Mouse (Mus musculus): ENCODE measurements around the gene H1fx. TPM values are rescaled to one million over a fixed set of nuclear protein-coding genes. Genes with fewer than 3 reads are reported as not detected.
"Not testable (repeated sequence)": the region's sequence is repeated elsewhere in the genome, so short reads cannot be mapped to it uniquely, and the experiment has no call there.

H1fx gene
- polyA plus RNA-seq, 1 experiment from 2014 or later: 43.6 TPM

DNA sequence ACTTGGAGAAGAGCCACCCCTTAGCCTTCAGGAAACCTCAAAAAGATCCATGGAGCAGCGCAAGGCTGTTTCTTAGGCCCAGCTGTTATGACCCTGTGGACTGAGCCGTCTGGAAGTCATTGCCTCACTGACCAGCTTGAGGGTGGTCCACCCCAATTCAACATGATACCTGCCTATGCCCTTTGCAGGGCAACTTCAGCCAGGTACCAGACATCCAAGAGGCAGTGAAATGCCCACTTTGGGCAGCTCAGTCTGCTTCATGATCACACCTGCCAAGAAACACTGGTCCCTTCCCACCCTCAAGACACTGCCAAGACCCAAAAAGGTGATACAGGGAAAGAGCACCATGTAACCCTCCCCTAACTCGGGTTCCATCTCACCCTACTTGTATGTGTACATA lies 1.7 kb downstream of the H1fx start:
- Histone ChIP-seq H3K27ac (replicated peaks) (peak overlapping the region; percentile 95), H3K9me3 (no peaks in the 10 kb centered on the region), H3K4me1 (replicated peaks) (peaks cover 24% of the 10 kb centered on the region), H3K4me2 (peak overlapping the region; percentile 81), H3K36me3 (peaks cover 14% of the 10 kb centered on the region), H3K27me3 (no peaks in the 10 kb centered on the region), H3K9ac (peak overlapping the region; percentile 96), H3K4me3 (peak overlapping the region; percentile 99)
- 0 out of 2 replicates have a peak, but pooled peaks have one; percentile 1 for ATAC-seq (ENCODE audit: low read depth)
- 76% methylated on average over 3 of the region's 3 CpGs for WGBS

DNA sequence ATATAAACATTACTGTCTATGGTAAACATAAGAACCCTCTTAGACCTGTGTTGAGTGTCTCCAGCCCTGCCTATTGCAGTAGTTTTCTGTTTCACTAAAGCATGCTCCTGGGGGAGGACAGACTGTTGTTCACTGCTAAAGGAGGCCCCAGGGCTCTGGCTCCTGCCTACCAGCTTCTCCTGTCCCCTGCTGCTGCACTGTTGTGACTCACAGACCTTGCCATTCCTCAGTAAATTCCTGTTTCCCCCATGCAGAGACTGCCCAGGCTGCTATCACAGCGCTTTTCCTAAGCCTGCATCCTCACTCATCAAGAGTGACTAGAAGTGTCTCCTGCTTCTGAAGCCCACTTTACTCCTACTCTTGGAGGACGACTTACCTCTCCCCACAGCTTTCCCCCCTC lies 11.4 kb downstream of the H1fx start:
- ATAC-seq (ENCODE audit: low read depth): no peak
- Histone ChIP-seq H3K4me3 (no peak overlapping the region), H3K27me3 (no peaks in the 10 kb centered on the region), H3K9ac (no peak overlapping the region), H3K4me2 (no peak overlapping the region), H3K4me1 (replicated peaks) (no peaks in the 10 kb centered on the region), H3K9me3 (no peaks in the 10 kb centered on the region), H3K36me3 (no peaks in the 10 kb centered on the region), H3K27ac (replicated peaks) (no peak overlapping the region)
- WGBS: 27% methylated on average over 2 of the region's 2 CpGs

GRCm38 (mm10) chr6:87962457-87962856 lies 19.0 kb downstream of the H1fx start:
- not testable (repeated sequence) for ATAC-seq (ENCODE audit: low read depth); H3K4me2 ChIP-seq; H3K27ac ChIP-seq (replicated peaks); H3K9me3 ChIP-seq; H3K4me3 ChIP-seq; H3K27me3 ChIP-seq; H3K9ac ChIP-seq; H3K4me1 ChIP-seq (replicated peaks); H3K36me3 ChIP-seq
- 57% methylated on average over 4 of the region's 4 CpGs for WGBS

GRCm38 (mm10) chr6:87942179-87942578 lies 39.3 kb downstream of the H1fx start:
- H3K36me3 ChIP-seq: peaks cover 7% of the 10 kb centered on the region; the same call in 1 of the 2 replicates
- peaks cover 6% of the 10 kb centered on the region; the same call in 1 of the 2 replicates for H3K9me3 ChIP-seq
- ATAC-seq (ENCODE audit: low read depth): no peak
- no peaks in the 10 kb centered on the region for H3K27me3 ChIP-seq
- 87% methylated on average over 7 of the region's 7 CpGs for WGBS
- H3K27ac ChIP-seq (replicated peaks): no peak overlapping the region
- no peak overlapping the region for H3K9ac ChIP-seq
- H3K4me3 ChIP-seq: no peak overlapping the region
- H3K4me1 ChIP-seq (replicated peaks): peaks cover 5% of the 10 kb centered on the region
- no peak overlapping the region for H3K4me2 ChIP-seq

- Histone ChIP-seq H3K36me3 (peaks cover 33% of the 10 kb centered on the region), H3K4me3 (no peak overlapping the region), H3K9me3 (no peaks in the 10 kb centered on the region), H3K9ac (no peak overlapping the region), H3K27ac (replicated peaks) (no peak overlapping the region), H3K4me2 (no peak overlapping the region), H3K27me3 (no peaks in the 10 kb centered on the region), H3K4me1 (replicated peaks) (peaks cover 6% of the 10 kb centered on the region)
- ATAC-seq (ENCODE audit: low read depth): no peak
- WGBS: 91% methylated on average over 3 of the region's 3 CpGs
Measured at GRCm38 (mm10) chr6:87938941-87939340, 42.5 kb downstream of the H1fx start.

GRCm38 (mm10) chr6:87937178-87937788 lies 44.2 kb downstream of the H1fx start:
- H3K9me3 ChIP-seq: no peaks in the 10 kb centered on the region
- H3K4me3 ChIP-seq: no peak overlapping the region
- peaks cover 50% of the 10 kb centered on the region for H3K36me3 ChIP-seq
- peak overlapping the region; percentile 64 for H3K27ac ChIP-seq (replicated peaks)
- H3K27me3 ChIP-seq: no peaks in the 10 kb centered on the region
- ATAC-seq (ENCODE audit: low read depth): peak; percentile 96
- WGBS: 32% methylated on average over 19 of the region's 19 CpGs
- H3K9ac ChIP-seq: 0 out of 2 replicates have a peak overlapping the region, but pooled peaks have one; percentile 22
- peaks cover 6% of the 10 kb centered on the region for H3K4me1 ChIP-seq (replicated peaks)
- H3K4me2 ChIP-seq: 0 out of 2 replicates have a peak overlapping the region, but pooled peaks have one; percentile 16

DNA sequence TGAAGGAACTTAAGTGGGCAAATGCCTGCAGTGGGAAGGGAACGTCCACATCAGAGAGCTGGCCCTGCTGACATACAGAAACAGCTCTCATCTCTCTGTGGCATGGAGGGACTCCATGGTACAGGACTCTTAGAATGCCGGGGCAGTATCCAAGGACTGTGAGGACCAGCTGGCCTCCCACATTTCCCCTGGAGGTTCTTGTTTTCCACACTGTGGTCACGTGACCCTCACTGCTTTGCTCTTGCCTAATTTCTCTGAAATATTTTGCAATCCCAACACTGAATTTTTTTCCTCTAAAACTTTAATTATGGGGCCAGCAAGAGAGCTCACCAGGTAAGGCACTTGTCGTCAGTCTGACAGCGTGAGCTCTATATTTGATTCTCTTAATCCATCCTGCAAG lies 46.4 kb downstream of the H1fx start:
- Histone ChIP-seq H3K4me1 (replicated peaks) (peaks cover 6% of the 10 kb centered on the region), H3K36me3 (peaks cover 55% of the 10 kb centered on the region), H3K9me3 (no peaks in the 10 kb centered on the region), H3K4me3 (no peak overlapping the region), H3K27me3 (no peaks in the 10 kb centered on the region), H3K4me2 (no peak overlapping the region), H3K27ac (replicated peaks) (no peak overlapping the region), H3K9ac (no peak overlapping the region)
- ATAC-seq (ENCODE audit: low read depth): no peak
- 90% methylated on average over 5 of the region's 5 CpGs for WGBS

Small RNA genes within 50 kb of the gene (microRNA-seq; reads per million reads assigned to microRNA genes)
- gene Gm47286: 0.74 reads per million

Other genes with a start within 250 kb of the H1fx start
- gene Gp9, start 203.6 kb downstream of the H1fx start, polyA plus RNA-seq (2015; fragmentation: Nextera tagmentation; extraction: Ambion mirVana): 0.94 and 1.1 TPM in 2 replicates
- gene Rab43, start 169.5 kb downstream of the H1fx start, polyA plus RNA-seq (2015; fragmentation: Nextera tagmentation; extraction: Ambion mirVana): 8.8 and 9.2 TPM in 2 replicates
- gene Gm45140, start 145.8 kb downstream of the H1fx start, polyA plus RNA-seq (2015; fragmentation: Nextera tagmentation; extraction: Ambion mirVana): 3.0 and 4.5 TPM in 2 replicates
- gene Isy1, start 142.8 kb downstream of the H1fx start, polyA plus RNA-seq (2015; fragmentation: Nextera tagmentation; extraction: Ambion mirVana): 28.9 and 31.0 TPM in 2 replicates
- 571 and 620 TPM in 2 replicates for gene Cnbp, start 130.5 kb downstream of the H1fx start, polyA plus RNA-seq (2015; fragmentation: Nextera tagmentation; extraction: Ambion mirVana)
- gene Copg1, start 93.8 kb downstream of the H1fx start, polyA plus RNA-seq (2015; fragmentation: Nextera tagmentation; extraction: Ambion mirVana): 166 and 172 TPM in 2 replicates
- 34.1 and 34.9 TPM in 2 replicates for gene Hmces, start 67.7 kb downstream of the H1fx start, polyA plus RNA-seq (2015; fragmentation: Nextera tagmentation; extraction: Ambion mirVana)
- gene Rab7, start 63.6 kb upstream of the H1fx start, polyA plus RNA-seq (2015; fragmentation: Nextera tagmentation; extraction: Ambion mirVana): 324 and 327 TPM in 2 replicates
- gene Rpn1, start 102.8 kb upstream of the H1fx start, polyA plus RNA-seq (2015; fragmentation: Nextera tagmentation; extraction: Ambion mirVana): 286 and 299 TPM in 2 replicates
- gene Gata2, start 212.3 kb upstream of the H1fx start, polyA plus RNA-seq (2015; fragmentation: Nextera tagmentation; extraction: Ambion mirVana): 6.8 and 6.9 TPM in 2 replicates
- gene Dnajb8, start 240.6 kb upstream of the H1fx start, polyA plus RNA-seq (2015; fragmentation: Nextera tagmentation; extraction: Ambion mirVana): not detected in 2 replicates